Mouse (Mus musculus) hindbrain, embryonic 13.5 days (tissue): ENCODE data around the gene Apol8. TPM values are rescaled to one million over a fixed set of nuclear protein-coding genes. Genes with fewer than 3 reads are reported as not detected.

Experiments used
- ATAC-seq: fragments of 200-750 bp; cut with Nextera tagmentation; 2 replicates; pipeline ENCODE4 v1.8.0; 2017; ENCODE audit warnings: moderate TSS enrichment; ENCODE audit not compliant: low FRiP score
- H3K27ac ChIP-seq: fragments of 300-500 bp; sonication (generic); 2 replicates; pipeline ENCODE4 v1.5.1; 2015; ENCODE audit warnings: inconsistent platforms, mild to moderate bottlenecking, moderate library complexity
- H3K27me3 ChIP-seq: fragments of 300-500 bp; sonication (generic); 2 replicates; pipeline ENCODE4 v1.6.1; 2015; ENCODE audit warnings: mild to moderate bottlenecking, inconsistent platforms
- H3K36me3 ChIP-seq: fragments of 300-500 bp; sonication (generic); 2 replicates; pipeline ENCODE4 v1.6.1; 2015; ENCODE audit warnings: mild to moderate bottlenecking, inconsistent platforms
- H3K4me1 ChIP-seq: fragments of 300-500 bp; sonication (generic); replicated peaks from 2 replicates; pipeline ENCODE4 v1.6.1; 2015; ENCODE audit warnings: inconsistent platforms
- H3K4me2 ChIP-seq: fragments of 300-500 bp; sonication (generic); 2 replicates; pipeline ENCODE4 v1.6.1; 2015; ENCODE audit warnings: inconsistent platforms, mild to moderate bottlenecking, moderate library complexity
- H3K4me3 ChIP-seq: fragments of 300-500 bp; sonication (generic); 2 replicates; pipeline ENCODE4 v1.5.1; 2015; ENCODE audit warnings: mild to moderate bottlenecking, inconsistent platforms
- H3K9ac ChIP-seq: fragments of 300-500 bp; sonication (generic); 2 replicates; pipeline ENCODE4 v1.6.1; 2015; ENCODE audit warnings: mild to moderate bottlenecking, inconsistent platforms
- H3K9me3 ChIP-seq: fragments of 300-500 bp; sonication (generic); 2 replicates; pipeline ENCODE4 v1.6.1; 2016; ENCODE audit warnings: inconsistent platforms
- WGBS: fragments of 180-500 bp; shearing (Covaris S2); methylation state at CpG from one replicate; pipeline ENCODE4 v1.1.7; 2015; 5-methylcytosine and 5-hydroxymethylcytosine counted together
- polyA plus RNA-seq: library from polyadenylated mRNA; unstranded; fragments of >200 nt; fragmentation: Nextera tagmentation; extraction: Ambion mirVana; gene quantifications from 2 replicates; pipeline ENCODE4 v1.2.1, GENCODE M21; 2015

Gene Apol8
- polyA plus RNA-seq, 1 experiment from 2014 or later, result 0.16 TPM

- no peak overlapping the region for H3K27ac ChIP-seq
- ATAC-seq, result no peak
- no peaks in the 10 kb centered on the region for H3K27me3 ChIP-seq
- H3K9me3 ChIP-seq, result no peaks in the 10 kb centered on the region
- 86% methylated on average over 11 of the region's 11 CpGs for WGBS
- no peak overlapping the region for H3K9ac ChIP-seq
- no peak overlapping the region for H3K4me3 ChIP-seq
- H3K36me3 ChIP-seq, result peaks cover 98% of the 10 kb centered on the region
- no peak overlapping the region for H3K4me2 ChIP-seq
- H3K4me1 ChIP-seq, result no peaks in the 10 kb centered on the region
Measured at GRCm38 (mm10) chr15:77782449-77783014, 25.7 kb upstream of the Apol8 start.

GRCm38 (mm10) chr15:77775186-77775963 lies 18.6 kb upstream of the Apol8 start:
- Histone ChIP-seq H3K9me3 (no peaks in the 10 kb centered on the region), H3K4me2 (no peak overlapping the region), H3K4me3 (no peak overlapping the region), H3K4me1 (no peaks in the 10 kb centered on the region), H3K27me3 (no peaks in the 10 kb centered on the region), H3K36me3 (peaks cover 95% of the 10 kb centered on the region), H3K9ac (no peak overlapping the region), H3K27ac (no peak overlapping the region)
- ATAC-seq, result no peak
- 68% methylated on average over 19 of the region's 20 CpGs for WGBS

GRCm38 (mm10) chr15:77774303-77774702 lies 17.5 kb upstream of the Apol8 start:
- H3K4me3 ChIP-seq, result no peak overlapping the region
- WGBS, result 96% methylated on average over 10 of the region's 10 CpGs
- peaks cover 95% of the 10 kb centered on the region for H3K36me3 ChIP-seq
- no peak overlapping the region for H3K4me2 ChIP-seq
- no peak for ATAC-seq
- H3K9ac ChIP-seq, result no peak overlapping the region
- no peaks in the 10 kb centered on the region for H3K9me3 ChIP-seq
- H3K27ac ChIP-seq, result no peak overlapping the region
- H3K4me1 ChIP-seq, result no peaks in the 10 kb centered on the region
- no peaks in the 10 kb centered on the region for H3K27me3 ChIP-seq

GRCm38 (mm10) chr15:77773099-77773915 lies 16.5 kb upstream of the Apol8 start:
- Histone ChIP-seq H3K4me1 (no peaks in the 10 kb centered on the region), H3K27me3 (no peaks in the 10 kb centered on the region), H3K9ac (no peak overlapping the region), H3K36me3 (peaks cover 97% of the 10 kb centered on the region), H3K9me3 (no peaks in the 10 kb centered on the region), H3K4me3 (no peak overlapping the region), H3K27ac (no peak overlapping the region), H3K4me2 (no peak overlapping the region)
- WGBS, result 95% methylated on average over 19 of the region's 19 CpGs
- ATAC-seq, result no peak

GRCm38 (mm10) chr15:77770942-77771341 lies 14.1 kb upstream of the Apol8 start:
- WGBS, result 97% methylated on average over 9 of the region's 9 CpGs
- Histone ChIP-seq H3K27ac (no peak overlapping the region), H3K9ac (no peak overlapping the region), H3K36me3 (peaks cover 98% of the 10 kb centered on the region), H3K4me3 (no peak overlapping the region), H3K4me1 (no peaks in the 10 kb centered on the region), H3K27me3 (no peaks in the 10 kb centered on the region), H3K4me2 (no peak overlapping the region), H3K9me3 (no peaks in the 10 kb centered on the region)
- no peak for ATAC-seq

- Histone ChIP-seq H3K27me3 (no peaks in the 10 kb centered on the region), H3K4me2 (no peak overlapping the region)
- 96% methylated on average over 5 of the region's 5 CpGs for WGBS
Measured at GRCm38 (mm10) chr15:77770341-77770740, 13.5 kb upstream of the Apol8 start.

GRCm38 (mm10) chr15:77766981-77767380 lies 10.2 kb upstream of the Apol8 start:
- Histone ChIP-seq H3K9me3 (no peaks in the 10 kb centered on the region), H3K27me3 (no peaks in the 10 kb centered on the region), H3K4me3 (no peak overlapping the region), H3K27ac (no peak overlapping the region), H3K4me1 (no peaks in the 10 kb centered on the region), H3K36me3 (peaks cover 100% of the 10 kb centered on the region), H3K4me2 (no peak overlapping the region), H3K9ac (no peak overlapping the region)
- ATAC-seq, result no peak
- 92% methylated on average over 11 of the region's 11 CpGs for WGBS

More at GRCm38 (mm10) chr15:77770341-77770740, 13.5 kb upstream of the Apol8 start:
- Histone ChIP-seq H3K4me1 (no peaks in the 10 kb centered on the region), H3K27ac (no peak overlapping the region), H3K36me3 (peaks cover 98% of the 10 kb centered on the region), H3K4me3 (no peak overlapping the region), H3K9ac (no peak overlapping the region), H3K9me3 (no peaks in the 10 kb centered on the region)
- ATAC-seq, result no peak

- Histone ChIP-seq H3K27me3 (no peaks in the 10 kb centered on the region), H3K4me1 (no peaks in the 10 kb centered on the region), H3K4me3 (no peak overlapping the region), H3K9me3 (no peaks in the 10 kb centered on the region), H3K4me2 (no peak overlapping the region), H3K9ac (no peak overlapping the region), H3K36me3 (peaks cover 99% of the 10 kb centered on the region), H3K27ac (no peak overlapping the region)
- no peak for ATAC-seq
- WGBS, result 95% methylated on average over 16 of the region's 16 CpGs
Measured at GRCm38 (mm10) chr15:77765484-77766093, 8.8 kb upstream of the Apol8 start.

- Histone ChIP-seq H3K9ac (no peak overlapping the region), H3K27ac (no peak overlapping the region; the same call in 1 of the 2 replicates), H3K27me3 (no peaks in the 10 kb centered on the region), H3K4me3 (no peak overlapping the region), H3K9me3 (no peaks in the 10 kb centered on the region), H3K4me2 (no peak overlapping the region), H3K4me1 (no peaks in the 10 kb centered on the region), H3K36me3 (peaks cover 95% of the 10 kb centered on the region)
- no peak for ATAC-seq
- WGBS, result 86% methylated on average over 13 of the region's 13 CpGs
Measured at GRCm38 (mm10) chr15:77764391-77765006, 7.7 kb upstream of the Apol8 start.

GRCm38 (mm10) chr15:77763702-77764101 lies 6.9 kb upstream of the Apol8 start:
- Histone ChIP-seq H3K27ac (no peak overlapping the region; the same call in 1 of the 2 replicates), H3K4me2 (no peak overlapping the region), H3K36me3 (peaks cover 87% of the 10 kb centered on the region), H3K4me1 (no peaks in the 10 kb centered on the region), H3K9ac (no peak overlapping the region), H3K4me3 (no peak overlapping the region), H3K27me3 (no peaks in the 10 kb centered on the region), H3K9me3 (no peaks in the 10 kb centered on the region)
- no peak for ATAC-seq
- 94% methylated on average over 11 of the region's 11 CpGs for WGBS

- H3K27ac ChIP-seq, result no peak overlapping the region
- WGBS, result 91% methylated on average over 16 of the region's 16 CpGs
- ATAC-seq, result no peak
- no peaks in the 10 kb centered on the region for H3K9me3 ChIP-seq
- H3K9ac ChIP-seq, result no peak overlapping the region
- peaks cover 80% of the 10 kb centered on the region for H3K36me3 ChIP-seq
- no peak overlapping the region for H3K4me3 ChIP-seq
- H3K4me1 ChIP-seq, result no peaks in the 10 kb centered on the region
- H3K27me3 ChIP-seq, result no peaks in the 10 kb centered on the region
- no peak overlapping the region for H3K4me2 ChIP-seq
Measured at GRCm38 (mm10) chr15:77763050-77763449, 6.2 kb upstream of the Apol8 start.
